Mouse (Mus musculus) lung, embryonic 14.5 days (tissue): Measurements from ENCODE around the gene Gm49380. TPM values are rescaled to one million over a fixed set of nuclear protein-coding genes. Genes with fewer than 3 reads are reported as not detected.
A peak's percentile ranks its signal among the peaks of the same experiment; 100 is the strongest.

ENCODE experiments used
- ATAC-seq: fragments of 200-750 bp; cut with Nextera tagmentation; 2 replicates; pipeline ENCODE4 v1.8.0; 2017; ENCODE audit warnings: mild to moderate bottlenecking, moderate TSS enrichment, moderate library complexity; ENCODE audit not compliant: insufficient read depth
- DNase-seq: peaks from one replicate; pipeline ENCODE4 v3.0.0-alpha.2; 2015
- H3K27ac ChIP-seq: fragments of 300-500 bp; sonication (generic); 2 replicates; pipeline ENCODE4 v1.5.1; 2014; ENCODE audit warnings: low read depth, mild to moderate bottlenecking, moderate library complexity
- H3K27me3 ChIP-seq: fragments of 300-500 bp; sonication (generic); 2 replicates; pipeline ENCODE4 v1.6.1; 2014; ENCODE audit warnings: low read length, control low read depth; ENCODE audit not compliant: insufficient read depth
- H3K36me3 ChIP-seq: fragments of 300-500 bp; sonication (generic); 2 replicates; pipeline ENCODE4 v1.6.1; 2014; ENCODE audit warnings: control low read depth; ENCODE audit not compliant: insufficient read depth
- H3K4me1 ChIP-seq: fragments of 300-500 bp; sonication (generic); 2 replicates; pipeline ENCODE4 v1.6.1; 2014; ENCODE audit warnings: antibody characterized with exemption, control low read depth; ENCODE audit not compliant: insufficient read depth
- H3K4me2 ChIP-seq: fragments of 300-500 bp; sonication (generic); 2 replicates; pipeline ENCODE4 v1.6.1; 2014; ENCODE audit warnings: mild to moderate bottlenecking
- H3K4me3 ChIP-seq: fragments of 300-500 bp; sonication (generic); 2 replicates; pipeline ENCODE4 v1.5.1; 2014; ENCODE audit warnings: low read depth, low read length
- H3K9ac ChIP-seq: fragments of 300-500 bp; sonication (generic); 2 replicates; pipeline ENCODE4 v1.6.1; 2014
- H3K9me3 ChIP-seq: fragments of 300-500 bp; sonication (generic); 2 replicates; pipeline ENCODE4 v1.6.1; 2016; ENCODE audit warnings: low read depth, low read length, control low read depth
- CTCF ChIP-seq: IDR thresholded peaks from 2 replicates; pipeline ENCODE4 v1.5.1; 2016; ENCODE audit warnings: antibody characterized with exemption, low read depth
- WGBS: fragments of 180-500 bp; shearing (Covaris S2); extraction: QIAGEN DNeasy Blood & Tissue Kit; methylation state at CpG from one replicate; pipeline ENCODE4 v1.1.7; 2014; 5-methylcytosine and 5-hydroxymethylcytosine counted together
- polyA plus RNA-seq: library from polyadenylated mRNA; unstranded; fragments of >200 nt; fragmentation: Nextera tagmentation; extraction: Ambion mirVana; gene quantifications from 2 replicates; pipeline ENCODE4 v1.2.1, GENCODE M21; 2014

The Gm49380 gene
- polyA plus RNA-seq, 1 experiment from 2014 or later: 0.32 TPM

DNA sequence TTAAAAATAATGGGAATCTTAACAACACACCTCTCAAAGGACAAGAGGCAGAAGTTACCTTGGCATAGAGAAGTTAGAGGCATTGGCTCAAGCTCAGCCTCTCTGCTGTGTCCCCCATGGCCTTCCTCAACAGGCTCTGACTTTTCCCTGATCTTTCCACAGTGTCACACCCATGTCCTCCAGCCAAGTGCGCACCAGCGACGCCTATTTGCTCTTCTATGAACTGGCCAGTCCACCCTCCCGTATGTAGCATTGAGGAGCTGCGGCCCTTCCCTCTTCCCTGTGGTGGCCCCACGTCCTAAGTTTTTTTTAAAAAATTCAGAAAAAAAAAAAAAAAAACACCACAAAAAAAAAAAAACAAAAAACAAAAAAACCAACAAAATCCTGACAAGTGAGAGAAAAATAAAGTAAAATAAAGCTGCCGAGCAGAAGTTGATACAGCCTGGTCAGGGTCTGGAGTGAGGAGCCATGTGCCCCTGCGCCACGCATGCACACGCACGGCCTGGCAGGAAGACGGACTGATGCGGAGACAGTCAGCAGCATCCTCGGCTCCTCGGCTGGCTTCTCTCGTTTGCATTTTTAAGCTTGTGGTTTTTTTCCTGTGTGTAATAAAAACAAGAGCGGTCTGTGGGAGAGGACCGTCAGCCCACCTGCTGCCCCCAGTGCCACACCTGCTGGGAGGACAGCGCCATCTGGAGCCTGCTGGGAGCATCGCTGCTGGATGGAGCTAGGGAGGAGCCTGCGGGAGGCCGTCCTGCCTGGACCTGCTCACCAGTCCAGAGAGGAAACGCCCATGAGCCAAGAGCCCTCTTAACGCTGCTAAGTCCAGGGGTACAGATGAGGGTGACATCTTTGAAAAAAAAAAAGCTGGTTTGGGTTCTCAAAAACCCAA lies 19.4 kb downstream of the Gm49380 start:
- Histone ChIP-seq H3K4me1 (no peaks in the 10 kb centered on the region), H3K9ac (no peak overlapping the region), H3K4me2 (no peak overlapping the region), H3K27me3 (no peaks in the 10 kb centered on the region), H3K27ac (no peak overlapping the region), H3K36me3 (peaks cover 16% of the 10 kb centered on the region; the same call in 1 of the 2 replicates), H3K4me3 (no peak overlapping the region), H3K9me3 (no peaks in the 10 kb centered on the region)
- peak; percentile 76 for TF ChIP-seq CTCF
- peak; percentile 42; the same call in 1 of the 2 replicates for ATAC-seq
- 38% methylated on average over 24 of the region's 24 CpGs for WGBS
- DNase-seq: peak; percentile 75

DNA sequence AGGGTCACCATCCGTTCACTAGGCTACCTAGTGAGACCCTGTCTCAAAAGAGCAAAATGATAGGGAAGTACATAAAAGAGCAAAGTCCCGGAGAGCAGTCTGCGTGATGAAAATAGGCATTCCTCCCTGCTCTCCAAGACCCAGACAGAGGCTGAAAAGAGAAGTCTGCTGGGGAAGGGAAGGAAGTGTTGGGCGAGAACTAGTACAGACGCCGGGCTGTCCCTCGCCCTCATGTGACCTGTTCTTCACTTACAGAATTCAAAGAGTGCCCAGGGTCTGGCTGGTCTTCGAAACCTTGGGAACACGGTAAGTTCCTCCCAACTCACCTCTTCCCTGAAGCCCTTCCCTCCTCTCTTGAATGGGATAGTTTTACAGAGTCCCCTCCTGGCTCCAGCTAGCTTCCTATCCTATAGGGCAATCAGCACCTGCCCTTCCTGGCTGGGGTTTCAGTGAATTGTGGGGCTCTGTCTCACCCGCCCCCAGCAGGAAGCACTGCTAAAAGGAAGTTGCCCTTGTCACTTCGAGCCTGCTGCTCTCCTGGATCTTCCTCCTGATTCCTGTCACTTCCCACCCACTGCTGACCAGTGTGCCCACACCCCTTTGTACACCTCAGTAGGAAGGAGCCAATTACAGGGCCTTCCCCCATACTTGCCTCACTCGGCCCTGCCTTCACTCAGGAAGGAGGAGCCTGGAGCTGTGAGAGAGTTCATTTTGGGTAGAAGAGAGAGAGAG lies 24.3 kb downstream of the Gm49380 start:
- no peak overlapping the region for H3K27ac ChIP-seq
- ATAC-seq (no peak), DNase-seq (no peak)
- H3K9ac ChIP-seq: no peak overlapping the region
- no peak overlapping the region; the same call in 1 of the 2 replicates for H3K4me2 ChIP-seq
- 54% methylated on average over 12 of the region's 12 CpGs for WGBS
- H3K4me3 ChIP-seq: no peak overlapping the region
- H3K9me3 ChIP-seq: no peaks in the 10 kb centered on the region
- TF ChIP-seq CTCF: no peak
- peaks cover 16% of the 10 kb centered on the region; the same call in 1 of the 2 replicates for H3K36me3 ChIP-seq
- peaks cover 18% of the 10 kb centered on the region; the same call in 1 of the 2 replicates for H3K27me3 ChIP-seq
- H3K4me1 ChIP-seq: peaks cover 7% of the 10 kb centered on the region; the same call in 1 of the 2 replicates

DNA sequence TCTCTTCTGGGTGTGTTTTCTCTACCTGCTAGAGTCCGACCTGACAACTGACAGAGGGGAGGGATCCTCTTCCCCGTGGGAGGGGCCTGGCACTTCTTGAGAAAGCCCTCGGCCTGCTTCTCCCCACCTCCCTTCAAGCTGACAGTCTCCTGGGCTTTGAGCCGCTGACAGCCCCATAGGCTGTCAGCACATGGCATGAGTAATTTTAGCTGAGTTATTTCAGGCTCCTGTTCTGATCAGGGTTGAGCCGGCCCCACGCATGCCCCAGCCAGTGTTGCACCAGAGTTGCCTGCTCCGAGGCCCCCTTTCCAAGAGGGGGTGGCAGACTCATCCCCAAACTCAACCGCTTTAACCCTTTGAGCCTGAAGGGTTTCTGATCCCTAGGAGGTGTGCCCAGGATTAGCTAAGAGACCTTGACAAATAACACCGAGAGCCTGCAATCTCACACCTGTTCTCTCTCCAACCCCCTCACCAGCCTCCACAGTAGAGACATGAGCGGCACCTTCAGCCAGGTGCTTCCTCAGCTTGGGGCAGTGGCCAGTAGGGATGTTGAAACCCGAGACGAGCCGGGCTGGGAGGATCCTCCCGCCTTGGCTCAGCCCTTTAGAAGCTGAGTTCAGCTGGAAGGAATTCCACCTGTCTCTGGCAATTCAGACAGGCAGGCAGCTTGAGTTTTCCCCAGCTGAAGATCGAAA lies 25.4 kb downstream of the Gm49380 start:
- Histone ChIP-seq H3K36me3 (peaks cover 14% of the 10 kb centered on the region; the same call in 1 of the 2 replicates), H3K4me3 (no peak overlapping the region), H3K27me3 (peaks cover 23% of the 10 kb centered on the region; the same call in 1 of the 2 replicates), H3K4me1 (peaks cover 7% of the 10 kb centered on the region; the same call in 1 of the 2 replicates), H3K4me2 (peak overlapping the region; percentile 35; the same call in 1 of the 2 replicates), H3K9me3 (no peaks in the 10 kb centered on the region), H3K27ac (peak overlapping the region; percentile 58; the same call in 1 of the 2 replicates), H3K9ac (no peak overlapping the region; the same call in 1 of the 2 replicates)
- no peak for TF ChIP-seq CTCF
- ATAC-seq (no peak), DNase-seq (peak; percentile 56)
- WGBS: 8% methylated on average over 15 of the region's 15 CpGs

DNA sequence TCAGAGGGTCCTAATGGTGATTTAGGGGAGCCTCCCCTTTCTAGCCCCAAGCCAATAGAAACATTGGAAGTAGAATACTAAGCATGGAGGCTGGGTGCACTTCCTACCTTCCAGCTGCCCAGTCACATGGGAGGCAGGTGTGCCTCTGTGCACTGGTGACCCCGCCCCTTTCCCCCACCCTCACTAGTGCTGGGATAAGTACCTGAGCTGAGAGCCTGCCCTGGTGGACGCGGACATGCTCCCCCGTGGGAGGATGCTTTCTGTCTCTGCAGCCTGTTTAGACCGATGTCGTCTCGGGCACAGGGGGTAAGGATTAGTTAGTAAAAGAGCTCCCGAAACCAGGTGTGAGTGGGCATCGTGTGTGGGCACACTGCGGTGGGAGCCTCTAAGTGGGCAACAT lies 26.3 kb downstream of the Gm49380 start:
- WGBS: 49% methylated on average over 10 of the region's 10 CpGs
- peaks cover 9% of the 10 kb centered on the region; the same call in 1 of the 2 replicates for H3K36me3 ChIP-seq
- H3K9ac ChIP-seq: no peak overlapping the region
- H3K4me3 ChIP-seq: no peak overlapping the region
- peaks cover 29% of the 10 kb centered on the region; the same call in 1 of the 2 replicates for H3K27me3 ChIP-seq
- DNase-seq (no peak), ATAC-seq (no peak)
- H3K27ac ChIP-seq: no peak overlapping the region
- TF ChIP-seq CTCF: no peak
- peaks cover 7% of the 10 kb centered on the region; the same call in 1 of the 2 replicates for H3K4me1 ChIP-seq
- H3K9me3 ChIP-seq: no peaks in the 10 kb centered on the region
- H3K4me2 ChIP-seq: no peak overlapping the region

DNA sequence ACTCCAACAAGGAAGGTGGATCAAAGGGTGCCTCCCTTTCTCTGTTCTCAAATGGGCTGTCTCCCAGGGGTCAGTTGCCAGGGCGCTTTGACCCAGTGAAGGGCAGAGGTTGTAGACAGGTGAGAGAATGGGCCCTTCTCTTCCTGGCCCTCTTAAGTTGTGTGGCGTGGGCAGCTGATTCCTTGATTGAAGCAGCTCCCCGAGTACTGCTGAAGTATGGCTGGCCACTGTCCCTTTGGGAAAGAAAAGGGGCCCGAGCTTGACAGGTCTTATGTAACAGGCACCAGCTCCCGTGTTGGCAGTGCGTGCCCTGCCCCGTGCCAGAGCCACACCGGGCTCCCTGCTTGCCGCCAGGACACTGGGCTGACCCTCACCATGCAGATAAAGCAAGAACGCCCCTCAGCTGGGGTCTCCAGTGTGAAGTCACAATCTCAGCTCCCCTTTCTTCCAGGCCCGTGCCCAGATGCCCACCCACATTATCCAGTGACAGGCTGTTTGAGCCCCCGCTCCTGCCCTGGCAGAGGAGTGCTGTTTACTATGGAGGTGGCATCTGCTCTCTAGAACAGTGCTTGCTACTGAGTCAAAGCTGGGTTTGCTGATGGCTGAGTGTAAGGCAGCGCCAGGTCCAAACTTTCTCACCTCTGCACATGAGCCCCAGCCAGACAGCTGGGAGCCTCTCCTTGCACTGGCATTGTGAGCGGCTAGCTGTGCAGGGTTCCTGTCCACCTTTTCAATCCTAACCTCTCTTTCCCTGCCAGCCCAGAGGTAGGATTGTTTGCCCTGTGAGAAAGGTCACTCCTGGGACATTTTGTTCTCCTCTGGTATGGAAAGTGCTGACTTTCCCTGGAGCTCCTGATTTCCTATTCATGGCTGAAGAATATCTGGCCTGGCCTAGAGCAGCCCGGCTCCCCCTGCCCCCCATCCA lies 27.3 kb downstream of the Gm49380 start:
- peaks cover 1% of the 10 kb centered on the region; the same call in 1 of the 2 replicates for H3K36me3 ChIP-seq
- H3K9me3 ChIP-seq: no peaks in the 10 kb centered on the region
- no peak for TF ChIP-seq CTCF
- peaks cover 7% of the 10 kb centered on the region; the same call in 1 of the 2 replicates for H3K4me1 ChIP-seq
- peak overlapping the region; percentile 100 for H3K4me2 ChIP-seq
- no peak for ATAC-seq
- DNase-seq: no peak
- no peak overlapping the region for H3K27ac ChIP-seq
- peak overlapping the region; percentile 73; the same call in 1 of the 2 replicates for H3K9ac ChIP-seq
- H3K4me3 ChIP-seq: peak overlapping the region; percentile 59; the same call in 1 of the 2 replicates
- H3K27me3 ChIP-seq: peaks cover 29% of the 10 kb centered on the region; the same call in 1 of the 2 replicates
- WGBS: 60% methylated on average over 15 of the region's 15 CpGs
